Mouse (Mus musculus): ENCODE measurements around the gene Tigd4.

GRCm38 (mm10) chr3:84637890-84638578 lies 44.7 kb downstream of the Tigd4 start:
- no peak for TF ChIP-seq TAL1 (IDR thresholded peaks at IDR 0.05; ENCODE audit: low read length)
- TF ChIP-seq GATA1 (IDR thresholded peaks at IDR 0.05; ENCODE audit: low read length) = no peak
